Mouse (Mus musculus): Measurements from ENCODE around the gene Whrn.

Whrn gene

GRCm38 (mm10) chr4:63495915-63496278, at the start of gene Whrn:
TSS of gene Whrn (minus strand) at chr4:63495991.
- peak; percentile 85 for DNase-seq

DNA sequence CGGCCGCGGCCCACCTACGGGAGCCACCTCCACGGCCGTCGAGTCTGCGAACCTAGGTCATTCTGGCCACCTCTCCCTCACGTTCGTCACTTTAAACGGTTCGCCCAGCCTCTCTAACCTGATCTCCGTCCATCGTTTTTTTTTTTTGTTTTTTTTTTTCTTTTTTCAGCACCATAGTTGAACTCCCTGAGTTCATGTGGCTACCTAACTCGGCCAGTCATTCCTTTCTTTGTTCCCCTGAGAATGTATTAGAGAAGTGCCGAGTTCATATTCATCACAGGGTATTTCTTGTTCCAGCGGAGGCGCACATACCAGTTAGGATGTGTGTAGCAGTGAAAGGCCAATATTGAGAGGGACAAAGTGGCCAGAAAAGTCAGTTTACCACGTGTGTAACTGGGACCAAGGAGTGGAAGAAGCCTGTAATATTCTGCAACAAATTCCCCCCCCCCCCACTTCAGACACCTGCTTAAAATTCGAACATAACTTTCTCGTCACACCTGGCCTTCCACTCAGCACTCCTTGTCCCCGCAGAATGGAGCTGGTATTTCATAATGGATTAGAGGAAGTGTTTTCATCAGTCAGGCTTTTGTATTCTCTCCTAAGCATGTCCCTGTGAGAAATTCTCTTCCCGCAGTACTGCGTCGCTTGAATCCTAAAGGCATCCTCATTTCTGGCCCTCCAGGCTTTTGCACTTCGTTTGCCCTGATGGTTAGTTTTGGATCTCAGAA, 49.6 kb upstream of the Whrn start:
- DNase-seq = no peak

DNA sequence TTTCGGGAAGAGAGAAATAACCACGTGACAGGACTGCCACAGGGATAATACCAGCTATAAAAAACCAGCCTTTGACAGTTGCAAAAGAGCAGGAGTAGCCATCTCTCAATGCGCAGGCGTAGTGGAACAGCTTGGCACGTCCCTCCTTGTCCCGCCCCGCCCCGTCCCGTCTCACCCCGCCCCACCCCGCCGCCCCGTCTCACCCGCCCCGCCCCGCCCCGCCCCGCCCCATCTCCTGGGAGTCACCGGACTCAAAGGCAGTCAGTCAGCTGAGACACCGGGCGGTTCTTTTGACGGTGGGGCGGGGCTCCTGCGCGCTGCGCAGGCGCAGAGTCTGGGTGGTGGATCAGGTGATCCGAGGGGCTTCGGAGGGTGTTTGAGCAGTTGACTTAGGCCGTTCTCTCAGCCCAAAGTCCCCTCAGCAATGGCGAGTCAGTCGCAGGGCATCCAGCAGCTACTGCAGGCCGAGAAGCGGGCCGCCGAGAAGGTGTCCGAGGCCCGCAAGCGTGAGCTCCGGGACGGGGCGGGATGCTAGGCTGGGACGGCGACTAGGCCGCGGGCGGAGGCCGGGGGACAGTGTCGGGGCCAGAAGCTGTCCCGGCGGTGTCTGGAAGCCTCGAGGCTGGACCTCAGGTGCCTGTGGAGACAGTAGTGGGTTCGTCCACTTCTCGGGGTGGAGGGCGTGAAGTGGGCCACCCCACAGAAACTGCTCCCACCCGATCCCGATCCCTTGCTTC, 48.9 kb upstream of the Whrn start, which contains the start of gene Atp6v1g1:
TSS of gene Atp6v1g1 (plus strand) at position 279 of the 737 bp plus-strand sequence.
- peak; percentile 96 for DNase-seq

DNA sequence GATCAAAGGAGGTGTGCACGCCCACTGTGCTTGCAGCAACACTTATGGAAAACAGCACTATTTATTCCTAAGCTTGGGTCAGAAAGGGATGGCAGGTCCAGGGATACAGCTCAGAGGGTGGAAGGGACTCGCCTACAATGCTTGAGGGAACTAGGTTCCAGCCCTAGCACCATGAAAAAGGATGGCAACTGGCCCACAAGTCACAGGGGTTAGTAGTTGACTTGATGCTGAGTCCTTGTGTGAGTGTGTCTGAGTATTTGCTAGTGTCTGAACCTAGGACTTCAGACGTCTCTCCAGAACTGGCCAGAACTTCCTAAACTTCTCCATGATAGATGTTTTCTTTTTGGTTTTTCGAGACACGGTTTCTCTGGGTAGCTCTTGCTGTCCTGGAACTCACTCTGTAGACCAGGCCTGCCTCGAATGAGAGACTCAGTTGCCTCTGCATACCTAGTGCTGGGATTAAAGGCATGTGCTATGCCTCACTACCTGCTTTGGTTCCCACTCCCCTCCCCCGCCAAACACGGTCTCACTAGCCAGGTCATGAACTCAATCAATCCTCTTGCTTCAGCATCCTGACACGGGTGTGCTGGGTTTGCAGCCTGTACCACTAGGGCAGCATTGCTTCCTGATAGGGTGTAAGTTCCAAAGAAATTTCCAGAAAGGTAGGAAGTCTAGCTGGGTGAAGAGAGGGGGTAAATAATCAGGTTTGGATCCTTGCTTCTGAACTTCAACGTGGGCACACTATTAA, 48.1 kb upstream of the Whrn start:
- DNase-seq = peak; percentile 36

DNA sequence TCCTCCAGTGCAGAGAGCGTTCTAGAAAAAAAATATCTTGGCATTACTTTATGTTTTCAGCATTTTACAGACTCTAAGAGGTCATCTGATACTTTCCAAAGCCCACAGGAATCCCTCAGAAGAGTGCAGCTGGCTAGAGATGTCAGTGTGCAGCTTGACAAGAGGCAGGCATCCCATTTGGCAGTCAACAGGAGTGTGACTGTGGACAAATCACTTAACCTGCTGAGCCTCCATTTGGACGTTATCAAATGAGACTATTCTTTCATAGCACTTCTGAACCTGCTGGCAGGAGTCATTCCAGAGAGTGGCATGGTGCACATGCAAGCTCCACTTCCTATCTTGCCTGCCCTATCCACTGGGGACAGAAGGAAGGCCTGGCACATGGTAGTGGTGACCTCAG, 46.4 kb upstream of the Whrn start:
- DNase-seq = no peak

- DNase-seq = no peak
These were observed 41.8 kb upstream of the Whrn start for GRCm38 (mm10) chr4:63537602-63538001.

- no peak for DNase-seq
These were observed 34.6 kb upstream of the Whrn start for GRCm38 (mm10) chr4:63530409-63530808.

DNA sequence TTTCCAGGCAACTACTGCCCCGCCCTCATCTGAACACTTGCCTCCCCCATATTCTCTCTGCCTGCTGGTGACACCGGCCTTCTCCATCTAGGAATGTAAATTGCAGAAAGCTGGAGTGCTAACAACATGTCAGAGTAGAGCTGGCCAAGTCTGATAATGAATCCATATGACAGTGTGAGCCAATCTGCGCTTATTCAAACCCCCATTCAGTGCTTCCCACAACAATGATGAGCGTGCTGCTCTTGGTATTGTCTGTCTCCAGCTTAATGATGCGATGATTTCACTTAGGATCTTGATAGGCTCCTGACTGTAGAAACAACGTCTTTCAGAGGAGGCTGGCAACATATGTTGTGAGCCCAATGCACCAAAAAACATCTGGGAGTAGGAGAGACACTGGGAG, 33.2 kb upstream of the Whrn start:
- DNase-seq = no peak

DNA sequence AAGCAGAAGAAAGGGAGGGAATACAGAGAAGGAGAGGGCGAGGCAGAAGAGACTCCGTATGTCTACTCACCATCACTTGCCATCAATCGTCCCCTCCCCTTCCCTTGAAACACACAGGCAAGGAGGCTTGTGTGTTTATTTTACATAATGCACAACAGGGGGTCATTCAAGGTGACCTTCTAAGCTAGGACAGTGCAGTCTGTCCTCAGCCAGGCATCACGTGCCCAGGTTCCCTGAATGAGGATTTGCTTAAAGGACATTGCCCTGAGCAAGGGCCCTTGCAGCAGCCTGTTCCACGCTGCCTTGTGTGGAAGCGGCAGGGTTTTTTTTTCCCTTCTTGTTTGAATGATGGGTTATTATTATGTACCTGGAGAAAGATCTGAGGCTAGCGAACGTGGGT, 29.7 kb upstream of the Whrn start:
- no peak for DNase-seq

DNA sequence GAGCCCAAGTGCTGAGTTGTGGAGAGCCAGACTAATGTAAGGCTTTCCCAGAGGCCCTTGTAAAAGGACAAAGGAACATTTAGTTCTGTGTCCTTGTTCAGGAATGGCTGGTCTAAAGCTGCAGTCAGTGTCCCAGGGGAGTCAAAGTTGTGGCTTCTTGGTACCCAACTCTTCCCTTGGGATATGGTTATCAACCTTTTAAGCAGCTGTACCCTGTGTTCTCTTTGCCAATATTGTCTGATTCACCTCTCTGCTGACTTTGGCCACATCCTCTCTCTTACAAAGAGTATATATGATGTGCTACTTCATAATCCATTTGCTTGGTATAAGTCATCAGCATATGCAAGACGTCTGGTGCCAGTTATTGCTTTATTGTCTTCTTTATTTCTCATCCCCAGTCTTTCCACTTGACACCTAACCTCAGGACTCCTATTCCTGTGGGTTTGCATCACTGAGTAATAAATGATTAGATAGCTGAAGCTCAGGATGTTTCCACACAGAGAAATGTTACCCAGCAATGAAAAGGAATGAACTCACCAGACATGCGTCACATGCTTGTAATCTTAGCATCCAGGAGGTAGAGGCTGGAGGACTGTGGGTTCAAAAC, 26.1 kb upstream of the Whrn start:
- no peak for DNase-seq

DNA sequence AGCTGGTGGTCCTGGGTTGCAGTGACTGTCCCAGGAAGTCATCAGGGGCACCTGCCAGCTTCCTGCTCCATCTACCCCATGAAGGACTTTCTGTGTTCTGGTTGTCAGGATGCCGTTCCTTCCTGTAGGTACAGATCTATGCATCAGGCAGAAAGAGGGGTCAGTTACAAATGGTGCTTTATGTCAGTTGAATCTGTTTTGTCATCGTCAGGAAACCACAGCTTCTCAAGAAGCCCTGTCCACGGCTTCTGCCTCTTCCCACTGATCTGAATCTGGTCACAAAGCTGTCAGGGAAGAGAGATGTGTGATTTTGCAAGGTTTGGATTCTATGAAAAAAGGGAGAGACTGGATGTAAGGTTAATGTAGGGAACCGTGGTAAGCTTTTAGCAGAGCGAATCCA, 19.2 kb upstream of the Whrn start:
- DNase-seq = no peak

- DNase-seq = no peak
These were observed 18.7 kb upstream of the Whrn start for GRCm38 (mm10) chr4:63514454-63514984.

- no peak for DNase-seq
These were observed 17.1 kb upstream of the Whrn start for GRCm38 (mm10) chr4:63512921-63513320.

DNA sequence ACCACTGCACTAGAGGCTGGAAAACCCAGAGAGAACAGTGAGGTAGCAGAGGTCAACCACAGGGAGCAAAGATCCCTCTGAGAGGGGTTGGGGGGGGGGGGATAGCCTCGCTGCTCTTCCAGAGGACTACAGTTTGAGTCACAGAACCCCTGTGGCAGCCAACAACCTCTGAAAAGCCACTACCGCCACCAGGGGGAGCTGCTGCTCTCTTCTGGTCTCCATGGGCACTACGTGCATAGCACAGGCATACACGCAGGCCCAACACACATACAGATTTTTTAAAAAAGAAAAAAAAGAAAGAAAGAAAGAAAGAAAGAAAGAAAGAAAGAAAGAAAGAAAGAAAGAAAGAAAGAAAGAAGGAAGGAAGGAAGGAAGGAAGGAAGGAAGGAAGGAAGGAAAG, 12.4 kb upstream of the Whrn start:
- peak; percentile 87 for DNase-seq

GRCm38 (mm10) chr4:63507478-63507877, 11.7 kb upstream of the Whrn start:
- DNase-seq = no peak

DNA sequence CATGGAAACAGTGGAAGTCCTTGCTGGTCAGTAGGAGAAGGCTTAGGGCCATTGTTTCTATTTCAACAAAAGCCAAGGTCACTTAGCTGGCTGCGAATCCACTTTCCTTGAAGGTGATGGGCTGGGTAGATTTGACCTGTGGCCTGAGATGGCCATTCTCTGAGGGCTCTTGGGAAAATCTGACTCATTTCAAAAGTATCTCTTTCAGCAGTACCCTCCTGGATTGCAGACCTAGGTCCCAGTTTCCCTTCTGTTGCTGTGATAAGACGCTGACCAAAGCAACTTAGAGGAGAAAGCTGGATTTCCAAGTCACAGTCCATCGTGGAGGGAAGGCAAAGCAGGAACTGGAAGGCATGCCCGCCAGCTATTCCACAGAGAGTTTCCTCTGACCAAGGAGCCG, 8.2 kb upstream of the Whrn start:
- no peak for DNase-seq

GRCm38 (mm10) chr4:63501050-63501449, 5.3 kb upstream of the Whrn start:
- no peak for DNase-seq

DNA sequence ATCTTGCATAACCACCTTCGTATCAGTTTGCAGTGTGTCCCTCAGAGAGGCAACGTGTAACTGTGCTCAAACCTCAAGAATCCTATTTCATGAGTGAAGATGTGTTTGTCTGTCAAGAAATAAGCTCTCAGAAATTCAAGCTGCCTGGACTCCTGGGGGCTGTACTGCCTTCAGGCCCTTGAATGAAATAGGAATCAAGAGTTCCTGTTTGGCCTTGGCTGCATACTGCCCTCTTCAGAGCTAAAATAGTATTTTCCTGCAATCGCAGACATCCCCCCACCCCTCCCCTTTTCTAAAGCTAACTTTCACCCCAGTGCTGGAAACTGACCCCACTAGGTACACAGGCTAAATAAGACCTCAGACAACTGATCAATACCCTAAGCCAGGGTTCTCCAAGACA, 2.6 kb upstream of the Whrn start:
- DNase-seq = no peak

DNA sequence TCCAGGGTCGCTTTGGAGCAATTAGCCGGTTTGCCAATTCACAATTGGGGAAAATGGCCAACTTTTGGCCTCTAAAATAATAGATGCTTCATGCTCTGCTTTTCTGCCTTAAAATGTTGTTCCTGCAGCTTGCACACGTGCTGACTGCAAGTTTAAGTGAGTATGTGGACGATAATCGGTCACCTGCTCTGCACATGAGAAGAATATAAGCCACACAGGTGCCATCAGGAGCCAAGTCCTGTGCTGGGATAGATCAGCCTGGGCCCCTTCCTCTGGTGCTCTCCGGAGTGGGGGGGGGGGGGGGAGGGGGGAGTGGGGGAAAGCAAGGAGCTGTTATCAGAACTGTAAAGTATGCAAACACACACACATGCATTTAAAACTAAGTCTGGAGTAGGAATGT, 521 bp upstream of the Whrn start:
- DNase-seq = no peak

DNA sequence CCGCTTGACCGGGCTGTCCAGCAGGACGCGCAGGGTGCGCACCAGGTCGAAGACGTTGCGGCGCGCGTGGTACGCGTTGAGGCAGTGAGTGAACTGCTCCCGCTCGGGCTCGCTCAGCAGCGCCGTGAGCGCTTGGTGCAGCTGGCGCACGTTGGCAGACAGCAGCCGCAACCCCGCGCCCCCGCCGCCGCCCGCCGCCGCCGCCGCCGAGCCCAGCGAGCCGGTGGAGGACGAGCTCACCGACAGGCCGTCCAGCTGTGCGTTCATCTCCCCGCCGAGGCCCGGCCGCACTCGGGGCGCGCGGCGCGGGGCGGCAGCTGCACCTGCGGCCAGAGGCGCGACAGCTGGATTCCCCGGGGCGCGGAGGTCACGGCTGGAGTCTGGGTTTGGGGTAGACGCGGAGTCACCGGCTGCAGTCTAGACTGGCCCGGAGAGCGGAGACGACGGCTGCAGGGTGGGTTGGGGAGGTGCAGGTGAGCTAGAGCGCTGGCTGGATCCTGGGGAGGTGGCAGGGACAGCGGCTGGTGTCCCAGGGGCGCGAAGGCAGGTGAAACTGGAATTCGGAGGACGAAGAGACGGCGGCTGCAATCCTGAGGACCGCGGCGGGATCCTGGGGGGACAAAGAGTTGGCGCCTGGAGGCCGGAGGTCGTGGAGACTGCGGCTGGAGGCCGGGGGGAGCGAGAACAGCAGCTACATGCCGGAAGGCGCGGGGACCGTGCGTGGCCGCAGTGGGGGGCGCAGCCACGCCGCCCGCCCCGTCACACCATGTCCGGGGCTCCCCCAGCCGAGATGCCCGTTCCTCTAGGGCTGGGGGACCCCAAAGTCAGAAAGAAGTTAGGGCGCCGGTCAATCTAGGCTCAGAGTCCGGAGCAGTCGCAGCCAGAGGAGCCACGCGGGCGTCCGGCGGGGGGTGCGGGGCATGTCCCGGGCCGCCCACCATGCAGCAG, 550 bp downstream of the Whrn start:
- DNase-seq = peak; percentile 76

DNA sequence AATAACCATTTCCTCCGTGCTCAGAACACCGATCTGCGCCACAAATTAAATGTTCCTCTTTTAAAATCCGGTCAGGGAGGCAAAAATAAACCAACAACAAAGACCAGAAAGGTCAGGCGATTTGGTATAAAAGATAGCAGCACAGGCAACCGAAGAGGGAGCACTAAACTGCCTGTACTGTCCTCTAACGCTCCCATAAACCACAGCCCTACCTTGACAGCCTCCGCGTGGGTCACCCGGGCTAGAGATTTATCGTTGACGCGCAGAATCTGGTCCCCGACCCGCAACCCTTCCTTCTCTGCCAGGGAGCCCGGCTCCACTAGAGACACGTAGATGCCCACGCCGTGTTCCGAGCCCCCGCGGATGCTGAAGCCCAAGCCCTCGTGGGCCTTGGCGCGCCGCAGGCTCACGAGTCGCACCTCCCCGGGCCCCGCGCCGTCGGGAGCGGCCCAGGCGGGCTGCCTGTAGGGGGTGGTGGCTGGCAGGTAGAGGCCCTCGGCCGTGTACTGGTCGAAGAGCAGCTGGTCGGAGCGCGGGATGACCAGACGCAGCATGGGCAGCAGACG, 1.3 kb downstream of the Whrn start:
- DNase-seq = no peak

Data from thymus, postnatal 25 days (tissue).